Mouse (Mus musculus): Measurements from ENCODE around the gene Fmn2. TPM values are rescaled to one million over a fixed set of nuclear protein-coding genes. Genes with fewer than 3 reads are reported as not detected.

The Fmn2 gene
- polyA plus RNA-seq, 1 experiment from 2014 or later = 0.45 TPM

DNA sequence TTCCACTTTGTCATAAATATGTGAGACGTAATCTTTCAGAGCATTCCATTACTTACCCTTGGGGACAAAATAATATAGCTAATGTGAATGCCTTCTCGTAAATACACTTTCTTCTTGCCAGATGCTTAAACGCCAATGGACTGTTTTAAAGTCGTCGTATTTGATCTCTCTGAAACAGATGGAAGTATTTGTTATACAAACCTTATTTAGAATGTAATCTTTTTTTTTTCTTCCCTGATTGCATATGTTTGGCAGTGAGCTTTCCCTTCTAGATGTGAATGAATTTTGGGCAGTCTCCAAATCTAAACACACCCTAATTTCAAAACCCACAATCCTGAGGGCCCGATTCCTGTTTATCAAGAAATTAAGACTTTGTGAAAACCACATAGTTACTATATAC lies 173.7 kb downstream of the Fmn2 start:
- Histone ChIP-seq H3K27me3 (no peaks in the 10 kb centered on the region), H3K9me3 (no peaks in the 10 kb centered on the region), H3K4me1 (peaks cover 20% of the 10 kb centered on the region), H3K27ac (no peak overlapping the region), H3K36me3 (no peaks in the 10 kb centered on the region), H3K4me2 (no peak overlapping the region), H3K4me3 (no peak overlapping the region), H3K9ac (no peak overlapping the region)
- ATAC-seq (ENCODE audit: borderline replicate concordance, extremely low read depth, low FRiP score, low TSS enrichment) = peak; percentile 32; the same call in 1 of the 2 replicates
- 33% methylated on average over 6 of the region's 6 CpGs for WGBS

DNA sequence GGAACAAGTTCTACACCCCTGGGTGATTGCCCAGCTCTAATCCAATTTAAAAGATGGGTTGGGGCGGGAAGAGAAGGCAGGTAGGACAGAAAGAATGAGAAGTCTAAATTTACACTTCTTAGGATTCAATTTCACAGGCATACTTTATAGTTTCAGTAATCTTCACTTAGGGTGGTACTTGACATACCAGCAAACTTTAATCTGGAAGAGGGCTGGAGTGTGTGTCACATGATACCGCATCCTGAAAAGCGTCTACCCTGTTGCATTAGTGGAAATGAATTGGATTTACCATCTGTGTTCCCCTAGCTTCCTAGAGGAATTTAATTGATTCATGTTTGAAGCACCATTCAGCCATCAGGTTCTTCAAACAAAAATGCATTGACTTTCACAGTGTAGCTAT lies 174.6 kb downstream of the Fmn2 start:
- no peak overlapping the region for H3K4me3 ChIP-seq
- H3K36me3 ChIP-seq = no peaks in the 10 kb centered on the region
- no peaks in the 10 kb centered on the region for H3K27me3 ChIP-seq
- H3K9ac ChIP-seq = no peak overlapping the region
- H3K27ac ChIP-seq = peak overlapping the region; percentile 35; the same call in 1 of the 2 replicates
- H3K9me3 ChIP-seq = no peaks in the 10 kb centered on the region
- 53% methylated on average over 3 of the region's 3 CpGs for WGBS
- peaks cover 20% of the 10 kb centered on the region for H3K4me1 ChIP-seq
- peak; percentile 55; the same call in 1 of the 2 replicates for ATAC-seq (ENCODE audit: borderline replicate concordance, extremely low read depth, low FRiP score, low TSS enrichment)
- H3K4me2 ChIP-seq = no peak overlapping the region

DNA sequence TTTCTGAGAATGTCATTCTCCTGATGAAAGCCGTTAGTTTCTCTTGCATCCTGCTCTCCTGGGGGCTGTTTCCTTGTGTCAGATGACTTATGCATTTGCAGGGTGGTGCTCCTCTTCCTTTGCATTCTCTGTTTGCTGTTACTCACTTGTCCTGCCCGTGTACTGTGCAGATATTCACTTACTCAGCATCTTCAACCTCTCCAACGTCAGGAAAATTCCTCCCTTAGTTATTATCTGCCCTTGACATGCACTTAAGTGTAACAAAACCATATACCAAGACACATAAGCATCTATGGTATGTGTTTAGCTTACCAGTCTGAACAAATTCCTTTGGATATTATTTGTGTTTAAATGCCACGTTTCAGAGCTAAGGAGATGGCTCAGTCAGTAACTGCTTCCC lies 175.6 kb downstream of the Fmn2 start:
- WGBS = 12% methylated on average over 4 of the region's 4 CpGs
- peaks cover 20% of the 10 kb centered on the region for H3K4me1 ChIP-seq
- peak overlapping the region; percentile 35; the same call in 1 of the 2 replicates for H3K27ac ChIP-seq
- peak; percentile 7; the same call in 1 of the 2 replicates for ATAC-seq (ENCODE audit: borderline replicate concordance, extremely low read depth, low FRiP score, low TSS enrichment)
- H3K9ac ChIP-seq = no peak overlapping the region
- no peaks in the 10 kb centered on the region for H3K36me3 ChIP-seq
- H3K4me3 ChIP-seq = no peak overlapping the region
- no peak overlapping the region for H3K4me2 ChIP-seq
- no peaks in the 10 kb centered on the region for H3K27me3 ChIP-seq
- no peaks in the 10 kb centered on the region for H3K9me3 ChIP-seq

DNA sequence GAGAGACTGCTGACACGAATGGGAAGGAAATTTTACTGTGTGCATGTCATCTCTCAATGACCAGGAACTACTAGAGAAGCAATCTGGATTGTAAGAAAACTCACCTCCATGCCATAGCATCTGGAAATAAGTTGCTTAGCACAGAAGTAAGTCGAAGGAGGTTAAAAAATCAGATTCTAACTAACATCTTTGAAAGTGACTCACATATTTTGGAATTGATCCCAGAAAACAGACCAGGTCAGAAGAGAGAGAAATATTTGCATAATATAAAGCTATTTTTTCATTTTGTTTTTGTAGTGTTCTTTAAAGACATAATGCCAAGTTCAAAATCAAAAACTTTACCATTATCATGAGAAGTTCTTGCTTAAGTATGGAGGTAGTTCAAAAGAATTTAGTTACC lies 187.7 kb downstream of the Fmn2 start:
- ATAC-seq (ENCODE audit: borderline replicate concordance, extremely low read depth, low FRiP score, low TSS enrichment) = no peak
- Histone ChIP-seq H3K4me3 (no peak overlapping the region), H3K27me3 (no peaks in the 10 kb centered on the region), H3K27ac (no peak overlapping the region), H3K36me3 (no peaks in the 10 kb centered on the region), H3K4me1 (no peaks in the 10 kb centered on the region), H3K4me2 (no peak overlapping the region), H3K9me3 (no peaks in the 10 kb centered on the region), H3K9ac (no peak overlapping the region)
- WGBS = 67% methylated on average over 2 of the region's 2 CpGs

DNA sequence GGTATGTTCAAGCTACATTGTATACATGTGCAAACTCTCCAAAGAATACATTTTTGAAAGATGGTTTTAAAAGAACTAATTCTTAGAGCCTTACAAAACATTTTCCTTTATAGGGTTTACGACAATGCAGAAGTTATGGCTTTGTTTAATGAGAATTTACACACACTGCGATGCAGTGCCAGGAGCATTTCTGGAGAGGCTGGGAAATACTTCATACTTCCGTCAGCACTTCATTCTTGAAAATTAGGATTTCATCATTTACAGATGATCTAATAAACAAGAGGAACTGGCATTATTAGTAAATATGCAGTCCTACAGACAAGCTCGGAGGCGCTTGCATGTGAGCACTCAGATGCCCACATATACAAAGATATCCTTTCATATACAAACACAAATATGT lies 199.2 kb downstream of the Fmn2 start:
- H3K36me3 ChIP-seq = no peaks in the 10 kb centered on the region
- peak; percentile 48; the same call in 1 of the 2 replicates for ATAC-seq (ENCODE audit: borderline replicate concordance, extremely low read depth, low FRiP score, low TSS enrichment)
- H3K27ac ChIP-seq = 0 out of 2 replicates have a peak overlapping the region, but pooled peaks have one; percentile 10
- peaks cover 35% of the 10 kb centered on the region for H3K4me1 ChIP-seq
- H3K27me3 ChIP-seq = no peaks in the 10 kb centered on the region
- H3K4me2 ChIP-seq = no peak overlapping the region
- no peaks in the 10 kb centered on the region for H3K9me3 ChIP-seq
- 53% methylated on average over 5 of the region's 5 CpGs for WGBS
- H3K9ac ChIP-seq = no peak overlapping the region
- H3K4me3 ChIP-seq = no peak overlapping the region

DNA sequence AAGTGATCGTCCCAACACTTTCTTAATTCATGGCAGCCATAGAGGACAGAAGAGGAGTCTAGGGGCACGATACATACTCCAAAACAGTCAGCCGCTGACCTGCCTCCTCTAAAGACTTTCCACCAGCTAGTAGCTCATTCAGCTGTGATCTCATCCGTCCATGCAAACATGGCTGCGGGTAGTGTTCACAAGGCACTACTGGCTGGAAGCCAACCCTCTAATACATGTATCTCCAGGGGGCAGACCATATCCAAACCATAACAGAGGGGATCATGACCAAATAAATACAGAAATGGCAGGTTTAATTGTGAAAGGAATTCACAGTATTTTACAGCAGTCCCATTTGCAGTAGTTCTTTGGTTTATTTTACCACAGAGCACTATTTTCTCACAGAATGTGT lies 200.2 kb downstream of the Fmn2 start:
- no peak overlapping the region for H3K4me2 ChIP-seq
- WGBS = 44% methylated on average over 5 of the region's 5 CpGs
- H3K4me1 ChIP-seq = peaks cover 35% of the 10 kb centered on the region
- H3K36me3 ChIP-seq = no peaks in the 10 kb centered on the region
- ATAC-seq (ENCODE audit: borderline replicate concordance, extremely low read depth, low FRiP score, low TSS enrichment) = peak; percentile 46
- no peaks in the 10 kb centered on the region for H3K9me3 ChIP-seq
- no peak overlapping the region for H3K4me3 ChIP-seq
- no peak overlapping the region for H3K9ac ChIP-seq
- no peak overlapping the region for H3K27ac ChIP-seq
- no peaks in the 10 kb centered on the region for H3K27me3 ChIP-seq

DNA sequence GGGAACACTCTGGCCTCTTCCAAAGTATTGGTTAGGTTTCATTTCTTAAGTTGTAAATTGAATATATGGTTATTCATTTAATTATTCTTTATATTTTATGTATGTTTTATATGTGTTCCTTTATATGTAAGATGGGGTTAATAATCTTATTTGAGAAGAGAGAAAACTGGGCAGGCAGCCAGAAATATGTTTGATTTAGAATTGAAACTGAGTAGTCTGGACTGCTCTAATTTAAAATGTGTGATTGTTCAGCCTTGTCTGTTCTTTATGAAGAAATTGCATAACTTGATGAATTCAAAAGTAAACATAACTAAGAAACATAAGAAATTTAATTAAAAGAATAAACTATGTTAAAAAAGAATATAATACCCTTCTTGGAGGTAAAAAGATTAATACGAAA lies 202.3 kb downstream of the Fmn2 start:
- no peak overlapping the region for H3K4me2 ChIP-seq
- H3K9ac ChIP-seq = no peak overlapping the region
- H3K9me3 ChIP-seq = no peaks in the 10 kb centered on the region
- WGBS = 43% methylated on average over 1 of the region's 1 CpGs
- no peaks in the 10 kb centered on the region for H3K27me3 ChIP-seq
- no peak overlapping the region for H3K4me3 ChIP-seq
- ATAC-seq (ENCODE audit: borderline replicate concordance, extremely low read depth, low FRiP score, low TSS enrichment) = no peak
- peak overlapping the region; percentile 29; the same call in 1 of the 2 replicates for H3K27ac ChIP-seq
- no peaks in the 10 kb centered on the region for H3K36me3 ChIP-seq
- H3K4me1 ChIP-seq = peaks cover 34% of the 10 kb centered on the region

DNA sequence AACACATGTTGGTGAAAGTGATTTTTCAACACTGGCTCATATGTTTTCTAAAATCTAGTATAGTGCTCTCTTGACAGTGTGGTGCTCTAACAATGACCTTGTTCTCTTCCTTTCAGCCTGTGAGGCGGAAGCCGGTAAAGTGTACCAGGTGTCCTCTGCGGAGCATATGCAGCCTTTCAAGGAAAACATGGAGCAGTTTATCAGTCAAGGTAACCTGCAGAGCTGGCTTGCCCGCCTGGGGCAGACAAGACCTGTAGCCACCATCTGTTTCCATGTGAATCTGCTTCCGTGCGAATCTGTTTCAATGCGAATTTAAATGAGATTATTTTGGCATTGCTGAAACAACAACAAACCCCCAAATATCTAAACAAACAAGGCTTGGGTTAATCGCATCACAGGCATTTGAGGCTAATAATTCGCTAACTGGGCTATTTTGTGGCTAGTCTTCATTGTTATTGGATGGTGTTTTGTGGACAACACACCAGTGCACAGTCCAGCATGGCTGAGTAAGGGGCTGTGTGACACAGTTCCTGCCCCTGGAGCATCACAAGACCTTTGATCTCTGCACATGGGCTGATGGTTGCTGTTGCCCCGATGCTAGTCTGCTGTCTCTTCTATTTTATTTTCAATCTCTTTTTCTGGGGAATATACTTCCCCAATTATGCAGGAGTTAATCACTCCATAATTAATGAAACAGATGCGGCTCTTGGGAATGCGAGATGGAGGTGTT lies 218.3 kb downstream of the Fmn2 start:
- Histone ChIP-seq H3K27me3 (no peaks in the 10 kb centered on the region), H3K4me3 (no peak overlapping the region), H3K36me3 (no peaks in the 10 kb centered on the region), H3K9me3 (no peaks in the 10 kb centered on the region), H3K27ac (no peak overlapping the region), H3K9ac (no peak overlapping the region), H3K4me1 (no peaks in the 10 kb centered on the region), H3K4me2 (no peak overlapping the region)
- 88% methylated on average over 12 of the region's 12 CpGs for WGBS
- no peak for ATAC-seq (ENCODE audit: borderline replicate concordance, extremely low read depth, low FRiP score, low TSS enrichment)

DNA sequence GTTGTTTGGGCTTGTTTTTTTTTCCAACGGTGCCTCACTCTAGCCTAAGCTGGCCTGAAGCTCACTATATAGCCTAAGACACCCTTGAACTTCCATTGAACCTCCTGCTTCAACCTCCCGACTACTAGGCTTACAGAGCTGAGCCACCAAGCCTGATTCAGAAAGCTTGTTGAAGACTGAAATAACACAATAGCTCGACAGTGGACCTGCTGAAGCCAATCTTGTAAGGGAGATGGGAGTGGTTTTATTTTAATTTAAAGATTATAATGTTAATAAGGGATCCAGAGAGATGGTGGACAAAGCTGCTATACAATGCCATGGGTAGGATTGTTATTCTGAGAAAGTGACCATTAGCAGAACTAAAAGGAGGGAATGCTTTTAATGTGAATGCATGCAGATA lies 227.1 kb downstream of the Fmn2 start:
- Histone ChIP-seq H3K27ac (no peak overlapping the region), H3K27me3 (no peaks in the 10 kb centered on the region), H3K4me1 (no peaks in the 10 kb centered on the region), H3K4me2 (no peak overlapping the region), H3K4me3 (no peak overlapping the region), H3K36me3 (no peaks in the 10 kb centered on the region), H3K9ac (no peak overlapping the region), H3K9me3 (no peaks in the 10 kb centered on the region)
- ATAC-seq (ENCODE audit: borderline replicate concordance, extremely low read depth, low FRiP score, low TSS enrichment) = no peak
- 72% methylated on average over 3 of the region's 3 CpGs for WGBS

DNA sequence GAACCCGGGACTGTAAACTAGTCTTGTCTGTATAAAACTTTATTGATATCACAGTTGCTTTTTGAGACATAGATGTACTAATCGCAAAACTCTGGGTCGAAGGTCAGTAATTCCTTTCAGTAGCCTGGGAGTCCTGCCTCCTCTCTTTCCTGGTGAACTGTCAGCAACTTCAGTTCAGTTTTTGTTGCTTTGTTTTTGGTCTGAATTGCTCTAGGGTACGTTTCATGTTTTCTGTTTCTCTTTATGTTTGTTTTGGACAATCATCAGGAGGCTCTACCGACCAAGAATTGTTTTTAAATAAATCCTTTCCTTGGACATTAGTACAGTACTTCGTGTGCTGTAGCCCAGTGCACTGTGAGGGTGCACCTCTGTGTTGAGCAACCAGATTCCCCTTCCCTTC lies 231.1 kb downstream of the Fmn2 start:
- ATAC-seq (ENCODE audit: borderline replicate concordance, extremely low read depth, low FRiP score, low TSS enrichment) = no peak

DNA sequence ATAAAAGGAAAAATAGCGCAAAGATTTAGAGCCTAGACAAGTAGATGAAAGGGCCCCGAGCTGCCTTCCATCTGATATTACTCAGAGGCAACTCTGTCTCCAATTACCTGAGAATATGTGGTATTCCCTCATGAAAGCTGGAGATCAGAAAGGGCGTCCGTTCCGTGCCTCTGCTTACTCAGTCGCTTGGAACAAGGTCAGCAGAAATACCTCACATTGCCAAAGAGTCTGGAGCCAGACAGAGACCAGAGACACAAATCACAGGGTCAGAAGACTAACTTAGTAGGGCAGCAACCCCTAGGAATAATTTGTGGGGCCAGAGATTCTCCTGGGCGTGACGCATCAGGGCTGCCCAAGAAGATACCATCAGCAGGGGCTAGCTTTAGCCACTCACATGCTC lies 237.3 kb downstream of the Fmn2 start:
- Histone ChIP-seq H3K4me3 (no peak overlapping the region), H3K36me3 (no peaks in the 10 kb centered on the region), H3K27ac (no peak overlapping the region), H3K9ac (no peak overlapping the region), H3K4me1 (no peaks in the 10 kb centered on the region), H3K9me3 (no peaks in the 10 kb centered on the region), H3K4me2 (no peak overlapping the region), H3K27me3 (no peaks in the 10 kb centered on the region)
- 74% methylated on average over 8 of the region's 8 CpGs for WGBS
- no peak for ATAC-seq (ENCODE audit: borderline replicate concordance, extremely low read depth, low FRiP score, low TSS enrichment)

More for the DNA sequence above, 231.1 kb downstream of the Fmn2 start:
- H3K27me3 ChIP-seq = no peaks in the 10 kb centered on the region
- no peaks in the 10 kb centered on the region for H3K9me3 ChIP-seq
- H3K27ac ChIP-seq = no peak overlapping the region
- no peak overlapping the region for H3K4me2 ChIP-seq
- H3K9ac ChIP-seq = no peak overlapping the region
- H3K36me3 ChIP-seq = no peaks in the 10 kb centered on the region
- no peak overlapping the region for H3K4me3 ChIP-seq
- WGBS = 67% methylated on average over 6 of the region's 6 CpGs
- no peaks in the 10 kb centered on the region for H3K4me1 ChIP-seq

DNA sequence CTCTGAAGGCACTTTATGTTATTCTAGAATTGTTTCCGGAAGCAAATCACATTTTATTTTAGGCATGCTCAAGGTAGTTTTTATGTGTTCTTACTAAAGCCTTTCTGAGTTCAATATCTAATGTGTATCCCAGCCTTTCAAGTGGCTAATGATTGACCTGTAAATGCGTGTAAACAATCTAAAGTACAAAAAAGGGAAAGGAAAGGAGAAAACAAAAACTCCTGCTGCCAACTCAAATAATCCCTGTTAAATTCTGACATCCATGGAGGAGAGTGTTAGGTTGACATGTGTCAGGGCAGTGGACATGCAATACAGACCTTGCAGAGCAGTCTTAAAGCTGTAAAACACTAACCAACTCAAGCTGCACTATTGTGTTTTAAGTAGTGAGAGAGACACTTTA lies 241.0 kb downstream of the Fmn2 start:
- WGBS = 67% methylated on average over 2 of the region's 2 CpGs
- Histone ChIP-seq H3K4me1 (no peaks in the 10 kb centered on the region), H3K27ac (no peak overlapping the region), H3K4me3 (no peak overlapping the region), H3K9me3 (no peaks in the 10 kb centered on the region), H3K4me2 (no peak overlapping the region), H3K27me3 (no peaks in the 10 kb centered on the region), H3K9ac (no peak overlapping the region), H3K36me3 (no peaks in the 10 kb centered on the region)
- ATAC-seq (ENCODE audit: borderline replicate concordance, extremely low read depth, low FRiP score, low TSS enrichment) = no peak

All from lung, embryonic 15.5 days (tissue).